Mouse (Mus musculus) forebrain, embryonic 16.5 days (tissue): ENCODE results near the gene Wfdc5. TPM values are rescaled to one million over a fixed set of nuclear protein-coding genes. Genes with fewer than 3 reads are reported as not detected.

Source experiments
- ATAC-seq: fragments of 200-750 bp; cut with Nextera tagmentation; 2 replicates; pipeline ENCODE4 v1.8.0; 2017; ENCODE audit warnings: mild to moderate bottlenecking, moderate library complexity
- H3K27ac ChIP-seq: fragments of 300-500 bp; sonication (generic); 2 replicates; pipeline ENCODE4 v1.5.1; 2014; ENCODE audit warnings: low read length, control low read depth
- H3K27me3 ChIP-seq: fragments of 300-500 bp; sonication (generic); replicated peaks from 2 replicates; pipeline ENCODE4 v1.6.1; 2014; ENCODE audit warnings: low read length; ENCODE audit not compliant: control insufficient read depth, insufficient read depth
- H3K36me3 ChIP-seq: fragments of 300-500 bp; sonication (generic); 2 replicates; pipeline ENCODE4 v1.6.1; 2014; ENCODE audit not compliant: control insufficient read depth, insufficient read depth
- H3K4me1 ChIP-seq: fragments of 300-500 bp; sonication (generic); replicated peaks from 2 replicates; pipeline ENCODE4 v1.6.1; 2014; ENCODE audit warnings: low read length; ENCODE audit not compliant: control insufficient read depth, insufficient read depth
- H3K4me2 ChIP-seq: fragments of 300-500 bp; sonication (generic); 2 replicates; pipeline ENCODE4 v1.6.1; 2014; ENCODE audit warnings: mild to moderate bottlenecking, low read length, control low read depth
- H3K4me3 ChIP-seq: fragments of 300-500 bp; sonication (generic); replicated peaks from 2 replicates; pipeline ENCODE4 v1.5.1; 2014; ENCODE audit warnings: mild to moderate bottlenecking, low read length, control low read depth
- H3K9ac ChIP-seq: fragments of 300-500 bp; sonication (generic); replicated peaks from 2 replicates; pipeline ENCODE4 v1.6.1; 2014; ENCODE audit warnings: low read depth, low read length, control low read depth
- H3K9me3 ChIP-seq: fragments of 300-500 bp; sonication (generic); 2 replicates; pipeline ENCODE4 v1.6.1; 2016; ENCODE audit warnings: low read length; ENCODE audit not compliant: control insufficient read depth
- WGBS: fragments of 180-500 bp; shearing (Covaris S2); extraction: QIAGEN DNeasy Blood & Tissue Kit; methylation state at CpG from one replicate; pipeline ENCODE4 v1.1.7; 2014; 5-methylcytosine and 5-hydroxymethylcytosine counted together
- polyA plus RNA-seq: library from polyadenylated mRNA; unstranded; fragments of >200 nt; fragmentation: Nextera tagmentation; extraction: Ambion mirVana; gene quantifications from 2 replicates; pipeline ENCODE4 v1.2.1, GENCODE M21; 2015

Gene Wfdc5
- polyA plus RNA-seq, 1 experiment from 2014 or later, result not detected

GRCm38 (mm10) chr2:164180124-164180523, 2.4 kb downstream of the Wfdc5 start:
- no peak overlapping the region for H3K27ac ChIP-seq
- H3K4me3 ChIP-seq, result no peak overlapping the region
- no peaks in the 10 kb centered on the region for H3K36me3 ChIP-seq
- no peaks in the 10 kb centered on the region for H3K9me3 ChIP-seq
- H3K4me1 ChIP-seq, result peaks cover 2% of the 10 kb centered on the region; the same call in 1 of the 2 replicates
- no peak overlapping the region for H3K9ac ChIP-seq
- ATAC-seq, result no peak
- no peaks in the 10 kb centered on the region for H3K27me3 ChIP-seq
- 42% methylated on average over 3 of the region's 3 CpGs for WGBS
- H3K4me2 ChIP-seq, result no peak overlapping the region

GRCm38 (mm10) chr2:164177831-164178230, 4.7 kb downstream of the Wfdc5 start:
- no peak overlapping the region for H3K4me3 ChIP-seq
- no peak overlapping the region for H3K9ac ChIP-seq
- no peak overlapping the region for H3K27ac ChIP-seq
- ATAC-seq, result no peak
- H3K4me1 ChIP-seq, result no peaks in the 10 kb centered on the region
- H3K9me3 ChIP-seq, result no peaks in the 10 kb centered on the region
- no peak overlapping the region for H3K4me2 ChIP-seq
- H3K27me3 ChIP-seq, result peaks cover 8% of the 10 kb centered on the region; the same call in 1 of the 2 replicates
- no peaks in the 10 kb centered on the region for H3K36me3 ChIP-seq
- WGBS, result 93% methylated on average over 5 of the region's 5 CpGs

- Histone ChIP-seq H3K36me3 (no peaks in the 10 kb centered on the region), H3K27ac (no peak overlapping the region), H3K4me3 (no peak overlapping the region), H3K9ac (no peak overlapping the region), H3K27me3 (peaks cover 20% of the 10 kb centered on the region), H3K4me2 (no peak overlapping the region), H3K4me1 (peaks cover 3% of the 10 kb centered on the region), H3K9me3 (no peaks in the 10 kb centered on the region)
- ATAC-seq, result no peak
- WGBS, result 61% methylated on average over 3 of the region's 3 CpGs
Observed at GRCm38 (mm10) chr2:164175850-164176249, 6.7 kb downstream of the Wfdc5 start.

- Histone ChIP-seq H3K4me2 (no peak overlapping the region), H3K36me3 (no peaks in the 10 kb centered on the region), H3K4me1 (peaks cover 9% of the 10 kb centered on the region), H3K27ac (no peak overlapping the region), H3K27me3 (peaks cover 27% of the 10 kb centered on the region), H3K9me3 (no peaks in the 10 kb centered on the region), H3K9ac (no peak overlapping the region), H3K4me3 (no peak overlapping the region)
- ATAC-seq, result no peak
- 69% methylated on average over 8 of the region's 8 CpGs for WGBS
Observed at GRCm38 (mm10) chr2:164174649-164175395, 7.7 kb downstream of the Wfdc5 start.

- WGBS, result 82% methylated on average over 3 of the region's 3 CpGs
- H3K4me3 ChIP-seq, result no peak overlapping the region
- H3K9ac ChIP-seq, result no peak overlapping the region
Observed at GRCm38 (mm10) chr2:164173394-164173793, 9.1 kb downstream of the Wfdc5 start.

GRCm38 (mm10) chr2:164170902-164171301, 11.6 kb downstream of the Wfdc5 start, which contains the start of gene Kcns1:
Kcns1 (minus strand) TSS chr2:164171113.
- H3K4me2 ChIP-seq, result peak within 1 kb of the TSS; percentile 62
- peaks cover 16% of the 10 kb centered on the region for H3K4me1 ChIP-seq
- no peaks in the 10 kb centered on the region for H3K36me3 ChIP-seq
- WGBS, result 1% methylated on average over 24 of the region's 29 CpGs
- H3K4me3 ChIP-seq, result peak within 1 kb of the TSS; percentile 40
- ATAC-seq, result no peak
- H3K27ac ChIP-seq, result no peak within 1 kb of the TSS
- peak within 1 kb of the TSS; percentile 46; the same call in 1 of the 2 replicates for H3K9ac ChIP-seq
- peaks cover 61% of the 10 kb centered on the region for H3K27me3 ChIP-seq
- H3K9me3 ChIP-seq, result no peaks in the 10 kb centered on the region

More at GRCm38 (mm10) chr2:164173394-164173793, 9.1 kb downstream of the Wfdc5 start:
- Histone ChIP-seq H3K4me2 (no peak overlapping the region), H3K4me1 (peaks cover 12% of the 10 kb centered on the region), H3K36me3 (no peaks in the 10 kb centered on the region), H3K9me3 (no peaks in the 10 kb centered on the region), H3K27me3 (peaks cover 41% of the 10 kb centered on the region), H3K27ac (no peak overlapping the region)
- ATAC-seq, result no peak

- Histone ChIP-seq H3K27ac (no peak overlapping the region), H3K4me1 (peaks cover 16% of the 10 kb centered on the region), H3K27me3 (peaks cover 61% of the 10 kb centered on the region), H3K36me3 (no peaks in the 10 kb centered on the region), H3K4me3 (no peak overlapping the region; the same call in 1 of the 2 replicates), H3K9me3 (no peaks in the 10 kb centered on the region), H3K4me2 (peak overlapping the region; percentile 62; the same call in 1 of the 2 replicates), H3K9ac (no peak overlapping the region)
- 1% methylated on average over 11 of the region's 11 CpGs for WGBS
- no peak for ATAC-seq
Observed at GRCm38 (mm10) chr2:164170326-164170725, 12.2 kb downstream of the Wfdc5 start.

GRCm38 (mm10) chr2:164168571-164168946, 14.0 kb downstream of the Wfdc5 start:
- Histone ChIP-seq H3K9ac (peak overlapping the region; percentile 43; the same call in 1 of the 2 replicates), H3K4me2 (peak overlapping the region; percentile 59), H3K9me3 (no peaks in the 10 kb centered on the region), H3K27ac (no peak overlapping the region), H3K27me3 (peaks cover 58% of the 10 kb centered on the region), H3K4me1 (peaks cover 16% of the 10 kb centered on the region), H3K4me3 (peak overlapping the region; percentile 46), H3K36me3 (no peaks in the 10 kb centered on the region)
- 9% methylated on average over 41 of the region's 42 CpGs for WGBS
- peak; percentile 54 for ATAC-seq

GRCm38 (mm10) chr2:164167752-164168570, 14.6 kb downstream of the Wfdc5 start:
- Histone ChIP-seq H3K27me3 (peaks cover 54% of the 10 kb centered on the region), H3K4me1 (peaks cover 16% of the 10 kb centered on the region), H3K4me2 (peak overlapping the region; percentile 59), H3K36me3 (no peaks in the 10 kb centered on the region), H3K9me3 (no peaks in the 10 kb centered on the region), H3K27ac (no peak overlapping the region), H3K9ac (peak overlapping the region; percentile 43), H3K4me3 (peak overlapping the region; percentile 46)
- peak; percentile 63 for ATAC-seq
- 17% methylated on average over 84 of the region's 90 CpGs for WGBS
